Mouse (Mus musculus): ENCODE data around the gene Ift80.

DNA sequence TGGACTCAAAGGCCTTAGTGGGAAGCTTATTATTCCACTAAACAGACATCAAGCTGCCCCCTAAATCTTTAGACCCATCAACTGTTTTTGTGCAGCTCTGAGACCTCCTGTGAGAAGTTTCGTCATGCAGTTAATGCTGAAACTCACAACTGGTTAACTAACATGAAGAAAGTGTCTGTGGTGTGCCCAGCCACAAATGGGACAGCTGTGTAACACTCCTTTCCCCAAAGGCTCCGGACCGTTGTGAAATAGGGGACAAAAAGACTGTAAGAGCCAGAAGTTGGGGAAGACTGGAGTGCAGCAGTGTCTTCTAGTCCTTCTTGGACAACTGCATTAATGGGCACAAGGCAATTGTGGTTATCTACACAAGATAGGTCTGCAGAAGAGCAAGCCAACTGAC lies 47.0 kb downstream of the Ift80 start:
- TF ChIP-seq CTCF (IDR thresholded peaks at IDR 0.05; ENCODE audit: low read depth, low read length) (no peak), POLR2A (IDR thresholded peaks at IDR 0.05; ENCODE audit: extremely low read depth, insufficient read depth, low read length) (no peak)

All from liver, adult 2 months (tissue).